Comparison of ENCODE assay signal across 23 mouse cellular contexts in genomic region chr3:25963568-25963967, GRCm38 (mm10).
DNase-seq lines count a peak whose midpoint lies in the region; ATAC-seq lines count a peak whose summit lies in the region.
"Had no signal": no experiment of that assay in that cellular context is flagged by ENCODE, and none has a peak within 500 bp of the region (broad histone marks: within the 10 kb centered on the region; RNA-seq: fewer than 3 reads in every experiment).

No protein-coding gene starts in this region.

- peak; percentile 54; the same call in 1 of the 2 replicates for ATAC-seq in hindbrain, embryonic 15.5 days (ENCODE audit: low FRiP score, low read depth)
- no peak for ATAC-seq in hindbrain, embryonic 11.5 days (ENCODE audit: low FRiP score)
- ATAC-seq in neural tube, embryonic 13.5 days (ENCODE audit: low read depth): peak; percentile 82
- ATAC-seq: forebrain, embryonic 14.5 days; forebrain, postnatal 0 days; inflammation-experienced regulatory T-cells, adult 6 months; intestine, embryonic 16.5 days had no signal

- H3K27me3 ChIP-seq in hindbrain, embryonic 15.5 days: no peaks in the 10 kb centered on the region
- H3K27me3 ChIP-seq in hindbrain, embryonic 11.5 days (ENCODE audit: control insufficient read depth, insufficient read depth, low read length): no peaks in the 10 kb centered on the region
- no peaks in the 10 kb centered on the region for H3K27me3 ChIP-seq in neural tube, embryonic 13.5 days
- H3K27me3 ChIP-seq: embryonic facial prominence, embryonic 12.5 days; embryonic facial prominence, embryonic 15.5 days; heart, embryonic 13.5 days had no signal

- H3K27ac ChIP-seq in hindbrain, embryonic 15.5 days (replicated peaks): no peak overlapping the region
- H3K27ac ChIP-seq in hindbrain, embryonic 11.5 days (ENCODE audit: low read depth, low read length): no peak overlapping the region
- no peak overlapping the region for H3K27ac ChIP-seq in neural tube, embryonic 13.5 days (replicated peaks)
- H3K27ac ChIP-seq: embryonic facial prominence, embryonic 12.5 days; embryonic facial prominence, embryonic 15.5 days; heart, adult 2 months; heart, embryonic 10.5 days; heart, embryonic 13.5 days had no signal

- no peaks in the 10 kb centered on the region for H3K9me3 ChIP-seq in hindbrain, embryonic 15.5 days
- H3K9me3 ChIP-seq in hindbrain, embryonic 11.5 days (ENCODE audit: control insufficient read depth, low read length): no peaks in the 10 kb centered on the region
- H3K9me3 ChIP-seq in neural tube, embryonic 13.5 days: no peaks in the 10 kb centered on the region
- H3K9me3 ChIP-seq: embryonic facial prominence, embryonic 12.5 days; embryonic facial prominence, embryonic 15.5 days; heart, embryonic 10.5 days; heart, embryonic 13.5 days had no signal

- WGBS in hindbrain, embryonic 15.5 days: 58% methylated on average over 2 of the region's 2 CpGs
- WGBS in hindbrain, embryonic 11.5 days: 77% methylated on average over 2 of the region's 2 CpGs
- 48% methylated on average over 2 of the region's 2 CpGs for WGBS in neural tube, embryonic 13.5 days

- H3K4me3 ChIP-seq in hindbrain, embryonic 15.5 days: no peak overlapping the region
- H3K4me3 ChIP-seq in hindbrain, embryonic 11.5 days (ENCODE audit: low read depth, low read length): no peak overlapping the region
- no peak overlapping the region for H3K4me3 ChIP-seq in neural tube, embryonic 13.5 days
- H3K4me3 ChIP-seq: embryonic facial prominence, embryonic 12.5 days; embryonic facial prominence, embryonic 15.5 days; heart, adult 2 months; heart, embryonic 10.5 days; heart, embryonic 13.5 days had no signal

- H3K36me3 ChIP-seq in hindbrain, embryonic 15.5 days: no peaks in the 10 kb centered on the region
- no peaks in the 10 kb centered on the region for H3K36me3 ChIP-seq in hindbrain, embryonic 11.5 days (ENCODE audit: control insufficient read depth, insufficient read depth, low read length)
- H3K36me3 ChIP-seq in neural tube, embryonic 13.5 days: no peaks in the 10 kb centered on the region
- H3K36me3 ChIP-seq: embryonic facial prominence, embryonic 12.5 days; embryonic facial prominence, embryonic 15.5 days; heart, embryonic 10.5 days; heart, embryonic 13.5 days had no signal

- DNase-seq in heart, adult 11 months: peak; percentile 9
- no peak for DNase-seq in heart, postnatal 4 days
- no peak for DNase-seq in hindbrain, embryonic 11.5 days (ENCODE audit: low spot score)
- no peak for DNase-seq in retina, postnatal 1 day
- DNase-seq in T-cell, adult 2 months (ENCODE audit: low spot score): no peak
- DNase-seq: adrenal gland, postnatal 10 days; adrenal gland, postnatal 36 days; cerebellum, adult 18-20 months; cerebellum, adult 9-10 months; cerebellum, postnatal 25 days; forebrain, postnatal 0 days; gastrocnemius, postnatal 25 days; heart, adult 2 months; heart, postnatal 14 days had no signal

- H3K4me1 ChIP-seq in hindbrain, embryonic 15.5 days (replicated peaks): no peaks in the 10 kb centered on the region
- no peaks in the 10 kb centered on the region for H3K4me1 ChIP-seq in hindbrain, embryonic 11.5 days (replicated peaks; ENCODE audit: control insufficient read depth, insufficient read depth, low read length)
- H3K4me1 ChIP-seq in neural tube, embryonic 13.5 days (replicated peaks): no peaks in the 10 kb centered on the region
- H3K4me1 ChIP-seq: embryonic facial prominence, embryonic 12.5 days; embryonic facial prominence, embryonic 15.5 days; heart, embryonic 10.5 days; heart, embryonic 13.5 days had no signal

- no peak overlapping the region for H3K4me2 ChIP-seq in hindbrain, embryonic 15.5 days
- H3K4me2 ChIP-seq in hindbrain, embryonic 11.5 days (replicated peaks; ENCODE audit: low read depth, low read length): no peak overlapping the region
- H3K4me2 ChIP-seq in neural tube, embryonic 13.5 days: no peak overlapping the region
- H3K4me2 ChIP-seq: embryonic facial prominence, embryonic 12.5 days; embryonic facial prominence, embryonic 15.5 days; heart, embryonic 13.5 days had no signal

- H3K9ac ChIP-seq in hindbrain, embryonic 15.5 days: no peak overlapping the region
- no peak overlapping the region for H3K9ac ChIP-seq in hindbrain, embryonic 11.5 days (ENCODE audit: low read depth, low read length)
- H3K9ac ChIP-seq in neural tube, embryonic 13.5 days: no peak overlapping the region
- H3K9ac ChIP-seq: embryonic facial prominence, embryonic 12.5 days; embryonic facial prominence, embryonic 15.5 days; forebrain, postnatal 0 days; heart, embryonic 13.5 days had no signal
